Mouse (Mus musculus) 3T3-L1 (cell line): Measurements from ENCODE around the gene Pax4.
A peak's percentile ranks its signal among the peaks of the same experiment; 100 is the strongest.

Source experiments
- DNase-seq: peaks from one replicate; pipeline ENCODE4 v3.0.0-alpha.2; 2015; ENCODE audit warnings: low read depth, low spot score

The Pax4 gene

GRCm38 (mm10) chr6:28449253-28449652 lies at the start of gene Pax4:
Gene Pax4, minus strand, starts transcription at chr6:28449353.
- DNase-seq, result no peak

DNA sequence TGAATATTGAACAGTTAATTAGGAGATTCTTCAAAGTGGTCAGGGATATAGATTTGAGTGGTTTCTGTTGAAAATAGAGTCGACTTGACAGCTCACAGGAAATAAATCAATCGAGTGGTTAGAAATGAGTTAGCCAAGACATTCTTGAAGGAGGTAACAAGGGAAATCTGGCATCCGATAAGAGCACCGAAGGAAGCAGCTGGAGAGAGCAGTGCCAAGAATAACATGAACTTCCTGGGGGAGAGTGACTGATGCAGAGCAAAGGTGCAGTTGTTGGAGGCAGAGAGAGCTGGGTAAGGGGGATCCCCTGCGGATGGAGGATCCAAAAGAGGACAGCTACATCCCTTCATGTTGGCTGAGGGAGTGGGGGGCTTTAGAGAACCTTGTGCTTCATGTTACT lies 48.7 kb upstream of the Pax4 start:
- peak; percentile 94 for DNase-seq

DNA sequence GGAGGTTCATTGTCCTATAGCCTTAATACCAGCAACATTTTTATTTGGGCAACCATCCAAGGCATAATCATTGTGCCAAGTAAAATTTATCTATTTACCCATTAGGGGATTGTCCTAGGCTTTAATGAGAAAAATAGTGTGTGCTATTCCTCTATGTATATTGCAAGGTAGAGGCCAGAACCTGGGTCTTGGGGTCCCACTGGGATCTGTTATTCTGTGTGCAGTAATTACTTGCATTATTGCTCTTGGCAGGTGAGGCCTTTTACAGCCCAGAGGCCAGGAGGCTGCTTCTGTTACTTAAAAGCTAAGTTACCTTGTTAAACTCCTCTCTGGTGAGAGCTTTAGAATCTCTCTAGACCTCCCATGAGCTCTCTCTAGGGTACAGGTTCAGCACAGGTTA lies 42.0 kb upstream of the Pax4 start:
- DNase-seq, result no peak

- no peak for DNase-seq
Observed at GRCm38 (mm10) chr6:28490612-28491011, 41.5 kb upstream of the Pax4 start.

DNA sequence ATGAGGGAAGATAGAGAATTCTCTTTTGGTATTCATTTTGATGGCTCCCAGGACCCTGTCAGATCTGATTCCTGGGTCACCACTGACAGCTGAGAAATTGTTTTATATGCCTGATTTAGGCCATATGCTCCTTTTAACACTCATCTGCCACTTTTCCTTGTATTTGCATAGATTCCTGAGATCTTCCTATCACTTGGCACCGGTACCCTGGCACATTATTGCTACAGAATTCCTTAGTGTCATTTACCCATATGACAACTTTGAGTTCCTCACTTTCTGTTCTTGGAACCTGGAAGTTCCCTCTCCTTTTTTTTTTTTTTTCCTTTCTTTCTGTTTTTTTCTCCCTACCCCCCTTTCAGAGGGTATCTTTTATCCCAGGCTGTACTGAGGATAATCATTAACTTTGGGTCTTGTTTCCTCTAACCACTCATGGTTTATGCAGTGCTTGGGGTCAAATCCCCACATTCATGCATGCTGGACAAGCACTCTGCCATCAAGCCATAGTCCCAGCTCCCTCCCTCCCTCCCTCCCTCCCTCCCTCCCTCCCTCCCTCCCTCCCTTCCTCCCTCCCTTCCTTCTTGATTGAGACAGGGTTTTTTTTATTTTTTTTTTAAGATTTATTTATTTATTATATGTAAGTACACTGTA lies 39.2 kb upstream of the Pax4 start:
- no peak for DNase-seq

GRCm38 (mm10) chr6:28486905-28487304 lies 37.8 kb upstream of the Pax4 start:
- no peak for DNase-seq

- peak; percentile 46 for DNase-seq
Observed at GRCm38 (mm10) chr6:28486471-28486870, 37.3 kb upstream of the Pax4 start.

DNA sequence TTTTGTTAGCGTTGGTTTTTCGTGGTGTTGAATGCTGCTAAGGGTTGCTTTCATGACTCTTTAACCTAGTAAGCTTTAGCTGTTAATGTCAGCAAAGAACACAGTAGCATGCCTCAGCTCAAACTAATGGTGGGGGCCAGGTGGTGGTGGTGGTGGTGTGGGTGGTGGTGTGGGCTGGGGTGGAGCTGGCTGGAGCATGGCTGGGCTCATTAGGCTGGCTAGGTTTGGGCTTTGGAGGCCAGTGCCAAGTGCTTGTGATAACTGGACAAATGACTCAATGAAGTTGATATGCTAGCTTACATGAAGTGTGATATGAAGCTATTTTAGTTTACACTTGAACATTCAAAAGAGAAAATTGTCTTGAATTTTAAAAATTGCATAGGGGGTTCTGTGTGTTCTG lies 36.9 kb upstream of the Pax4 start:
- no peak for DNase-seq

DNA sequence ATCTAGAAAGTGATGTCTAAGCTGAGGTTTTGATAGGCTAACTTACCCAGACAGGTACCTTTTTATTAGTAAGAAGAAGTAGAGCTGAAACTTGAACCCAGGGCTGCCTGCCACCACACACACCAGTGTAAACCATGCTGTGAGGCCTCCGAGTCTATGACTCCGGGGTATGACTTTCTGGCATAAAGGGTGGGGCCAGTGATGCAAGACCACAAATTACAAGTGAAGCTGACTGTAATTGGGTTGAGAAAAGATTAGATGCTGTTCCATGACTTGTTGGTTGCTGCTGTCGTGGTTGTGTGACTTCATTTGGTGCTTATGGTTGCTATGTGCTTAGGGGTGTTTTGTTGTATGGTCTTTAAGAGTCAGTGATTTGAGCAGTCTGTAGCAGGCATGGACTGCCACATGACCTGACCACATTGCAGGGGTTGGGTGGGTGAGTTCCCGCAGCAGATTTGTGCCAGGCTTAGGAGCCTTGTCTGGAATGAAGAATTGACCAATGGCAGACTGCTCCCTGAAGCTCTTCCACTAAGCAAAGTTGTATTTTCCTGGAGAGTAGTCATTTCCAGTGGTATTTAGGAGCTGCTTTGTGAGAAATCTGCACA lies 33.7 kb upstream of the Pax4 start:
- DNase-seq, result no peak

- peak; percentile 65 for DNase-seq
Observed at GRCm38 (mm10) chr6:28480752-28481492, 31.8 kb upstream of the Pax4 start.

DNA sequence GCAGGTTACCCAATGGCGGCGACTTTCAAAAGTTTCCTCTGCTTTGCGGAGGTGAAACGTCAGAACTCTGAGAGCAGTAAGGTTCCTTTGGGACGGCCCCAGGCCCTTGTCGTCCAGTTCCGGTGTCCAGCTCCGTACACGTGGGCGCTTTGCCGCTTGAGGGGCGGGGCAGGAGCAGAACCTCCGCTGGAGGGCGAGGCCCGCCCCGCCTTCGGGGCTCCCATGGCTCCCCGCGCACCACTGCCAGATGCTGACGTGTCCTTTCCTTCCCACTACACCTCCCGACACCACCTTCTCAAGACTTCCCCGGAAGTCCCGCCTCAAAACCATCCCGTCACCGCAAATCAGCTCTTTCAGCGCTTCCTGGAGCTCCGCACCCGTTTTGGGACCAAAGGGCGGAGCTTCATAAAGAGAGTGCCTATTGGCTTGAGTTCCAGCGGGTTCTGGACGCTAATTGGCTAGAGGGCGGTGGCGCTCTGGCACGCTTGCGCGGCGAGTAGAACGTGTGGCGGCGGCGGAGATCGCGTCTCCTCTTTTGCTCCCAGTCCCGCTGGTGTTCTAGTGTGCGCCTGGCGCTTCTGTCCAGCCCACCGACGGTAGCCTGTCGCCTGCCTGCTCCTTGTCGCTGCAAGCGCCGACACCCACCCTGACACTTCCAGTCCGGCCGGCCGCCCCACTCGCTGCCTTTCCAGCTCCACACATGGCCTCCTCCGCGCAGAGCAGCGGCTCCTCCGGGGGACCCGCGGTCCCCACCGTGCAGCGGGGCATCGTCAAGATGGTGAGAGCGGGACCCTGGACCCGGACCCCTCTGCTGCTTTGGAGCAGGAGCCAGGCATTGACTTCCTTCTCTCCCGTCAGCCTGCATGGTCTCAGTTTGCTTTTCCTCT lies 31.0 kb upstream of the Pax4 start:
- DNase-seq, result peak; percentile 100

- no peak for DNase-seq
Observed at GRCm38 (mm10) chr6:28474839-28475238, 25.7 kb upstream of the Pax4 start, which contains the start of gene Snd1. Gene Snd1, plus strand, starts transcription at chr6:28475139.

DNA sequence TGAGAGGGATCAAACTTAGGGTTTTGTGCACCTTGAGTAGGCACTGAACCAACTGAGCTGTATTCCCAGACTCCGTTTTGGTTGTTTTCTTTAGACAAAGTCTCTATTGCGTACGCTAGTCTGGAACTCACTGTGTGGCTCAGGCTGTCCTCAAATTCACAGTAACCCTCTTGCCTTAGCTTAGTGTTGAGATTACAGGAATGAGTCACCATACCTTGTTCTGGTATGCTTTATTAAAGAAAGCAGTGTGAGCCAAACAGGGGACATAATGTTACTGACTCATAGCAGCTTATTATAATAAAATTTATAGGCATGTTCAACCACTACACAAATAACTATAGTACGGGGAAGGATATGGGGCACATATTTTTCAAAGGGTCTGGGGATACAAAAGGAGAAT lies 25.1 kb upstream of the Pax4 start:
- DNase-seq, result peak; percentile 79

GRCm38 (mm10) chr6:28471284-28472035 lies 22.3 kb upstream of the Pax4 start:
- peak; percentile 87 for DNase-seq

GRCm38 (mm10) chr6:28470621-28471020 lies 21.5 kb upstream of the Pax4 start:
- DNase-seq, result peak; percentile 65

DNA sequence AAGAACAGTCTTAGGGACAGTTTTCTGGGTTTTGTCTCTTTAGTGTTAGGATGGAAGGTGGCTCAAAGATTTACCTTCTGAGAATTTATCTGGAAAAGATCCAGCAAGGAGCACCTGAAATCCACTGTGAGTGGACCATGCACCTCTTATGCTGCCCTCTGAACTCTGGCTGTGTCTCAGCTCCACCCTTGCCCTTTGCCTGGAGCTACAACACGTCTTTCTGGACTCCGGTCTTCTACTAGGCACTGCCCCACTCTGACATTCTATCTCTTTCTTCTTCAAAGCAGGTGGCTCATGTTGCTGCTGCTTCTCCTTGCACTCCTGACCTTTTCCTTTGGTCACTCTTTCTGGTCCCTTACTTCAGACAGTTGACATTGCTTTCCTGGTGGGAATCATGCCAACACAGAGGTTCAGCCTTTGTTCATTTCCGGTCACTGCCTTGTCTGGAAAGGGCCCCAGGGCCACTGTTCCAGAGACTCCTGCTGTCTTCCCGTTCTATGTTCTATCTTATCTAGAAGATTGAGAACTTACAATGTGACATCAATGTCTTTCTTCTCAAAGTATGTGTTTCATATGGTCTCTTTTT lies 21.0 kb upstream of the Pax4 start:
- DNase-seq, result no peak

DNA sequence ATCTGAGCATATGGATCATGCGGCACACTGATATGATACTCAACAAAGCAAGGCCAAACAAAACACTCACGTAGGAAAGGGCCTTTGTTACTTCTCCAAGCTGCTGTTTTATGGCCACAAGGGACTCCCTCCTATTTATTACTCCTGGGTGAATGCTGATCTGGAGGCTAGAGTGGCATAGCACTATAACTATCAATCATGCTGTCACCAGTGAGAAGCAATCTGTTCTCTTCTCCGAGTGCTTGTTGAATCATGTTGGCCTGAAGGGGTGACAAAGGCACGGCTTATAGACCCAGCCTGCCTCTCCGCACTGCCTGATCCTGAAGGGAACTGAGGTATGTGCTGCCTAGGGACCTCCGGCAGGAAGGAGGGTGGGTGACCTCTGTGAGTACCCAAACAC lies 15.5 kb upstream of the Pax4 start:
- no peak for DNase-seq

DNA sequence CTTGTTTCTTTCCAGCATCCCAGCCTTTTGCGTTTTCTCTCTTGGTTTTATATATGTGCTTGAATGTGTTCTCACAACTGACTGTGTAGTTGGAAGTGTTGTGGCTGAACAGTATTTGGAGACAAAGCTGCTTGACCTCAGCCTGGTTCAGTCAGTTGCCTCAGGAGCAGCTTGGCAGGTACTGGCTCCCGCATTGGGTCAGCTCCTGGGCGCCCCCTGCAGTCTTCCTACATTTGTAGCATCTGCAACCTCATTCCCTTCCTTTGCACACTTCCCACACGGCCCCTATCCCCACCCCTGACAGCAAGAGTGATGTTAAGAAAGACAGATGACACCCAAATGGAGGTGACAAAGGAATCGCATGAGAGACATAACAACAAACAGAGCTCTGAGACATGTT lies 11.4 kb upstream of the Pax4 start:
- DNase-seq, result no peak

- DNase-seq, result no peak
Observed at GRCm38 (mm10) chr6:28459221-28459668, 10.1 kb upstream of the Pax4 start.

GRCm38 (mm10) chr6:28450977-28451376 lies 1.8 kb upstream of the Pax4 start:
- DNase-seq, result no peak

- no peak for DNase-seq
Observed at GRCm38 (mm10) chr6:28450481-28450880, 1.3 kb upstream of the Pax4 start.
